Mouse (Mus musculus) layer of hippocampus, adult 6 months (tissue): Measurements from ENCODE around the gene Stmn1. TPM values are rescaled to one million over a fixed set of nuclear protein-coding genes. Genes with fewer than 3 reads are reported as not detected.

ENCODE experiments used
- long read RNA-seq, 2 experiments: library from polyadenylated mRNA; unstranded; transcript quantifications; one replicate each; pipeline ENCODE4 v2.0.0; 2019 to 2020
- microRNA-seq: library from miRNA; unstranded; fragments of <30 nt; microRNA quantifications from one replicate; pipeline ENCODE4 v1.2.0, GENCODE M21; 2020
- polyA plus RNA-seq: library from polyadenylated mRNA; unstranded; fragments of <200 nt; fragmentation: Nextera tagmentation; gene quantifications from 2 replicates; pipeline ENCODE4 v1.2.3, GENCODE M21; 2021

Gene Stmn1
- 302 and 340 TPM in 2 replicates for polyA plus RNA-seq
- long read RNA-seq, experiment 1, transcript Stmn1-203 (4 exons, 967 nt) = minor isoform, 12 of 302 reads
- long read RNA-seq, experiment 1, transcript Stmn1-201 (5 exons, 1,060 nt) = major isoform, 238 of 302 reads
- long read RNA-seq, experiment 1, partial matches to known transcripts = 46 of 302 reads
- long read RNA-seq, experiment 1, other reads (novel, unspliced or antisense) = 6 of 302 reads
- long read RNA-seq, experiment 2, transcript Stmn1-203 (4 exons, 967 nt) = minor isoform, 6 of 142 reads
- long read RNA-seq, experiment 2, transcript Stmn1-201 (5 exons, 1,060 nt) = major isoform, 129 of 142 reads
- long read RNA-seq, experiment 2, partial matches to known transcripts = 3 of 142 reads
- long read RNA-seq, experiment 2, other reads (novel, unspliced or antisense) = 3 of 142 reads

GRCm38 (mm10) chr4:134468215-134468575 is at the start of gene Stmn1:
TSS of gene Stmn1 (plus strand) at chr4:134468320.

GRCm38 (mm10) chr4:134496595-134497210 is 28.6 kb downstream of the Stmn1 start, which contains the start of gene Paqr7:
TSS of gene Paqr7 (plus strand) at chr4:134496697.

GRCm38 (mm10) chr4:134510845-134511411 is 42.8 kb downstream of the Stmn1 start, which contains the start of gene Aunip:
TSS of gene Aunip (plus strand) at chr4:134510999.

Small RNAs within 50 kb of the gene (microRNA-seq; reads per million reads assigned to microRNA genes)
- not detected for gene Gm23634

Other genes with a start within 250 kb of the Stmn1 start
- gene Catsper4, start 240.9 kb upstream of the Stmn1 start, polyA plus RNA-seq = not detected in 2 replicates
- gene Cnksr1, start 229.9 kb upstream of the Stmn1 start, polyA plus RNA-seq = 0.19 TPM in 1 of 2 replicates, not detected in the other
- 0.35 and 0.53 TPM in 2 replicates for gene E130218I03Rik, start 224.7 kb upstream of the Stmn1 start, polyA plus RNA-seq
- 13.4 and 14.4 TPM in 2 replicates for gene Zfp593, start 222.7 kb upstream of the Stmn1 start, polyA plus RNA-seq
- gene Gm30191, start 221.4 kb upstream of the Stmn1 start, polyA plus RNA-seq = 0.33 and 0.40 TPM in 2 replicates
- gene Grrp1, start 214.2 kb upstream of the Stmn1 start, polyA plus RNA-seq = 4.4 and 5.2 TPM in 2 replicates
- 9.1 and 11.3 TPM in 2 replicates for gene Pdik1l, start 180.4 kb upstream of the Stmn1 start, polyA plus RNA-seq
- gene Trim63, start 153.2 kb upstream of the Stmn1 start, polyA plus RNA-seq = not detected in 2 replicates
- gene Slc30a2, start 125.1 kb upstream of the Stmn1 start, polyA plus RNA-seq = 0.45 TPM in 2 replicates
- gene Extl1, start 84.5 kb upstream of the Stmn1 start, polyA plus RNA-seq = 21.7 and 23.6 TPM in 2 replicates
- gene Pafah2, start 72.0 kb upstream of the Stmn1 start, polyA plus RNA-seq = 2.6 and 3.9 TPM in 2 replicates
- 26.5 and 34.1 TPM in 2 replicates for gene Paqr7, start 28.4 kb downstream of the Stmn1 start, polyA plus RNA-seq
- gene Aunip, start 42.7 kb downstream of the Stmn1 start, polyA plus RNA-seq = not detected in 2 replicates
- 101 and 103 TPM in 2 replicates for gene Mtfr1l, start 67.1 kb downstream of the Stmn1 start, polyA plus RNA-seq
- gene Selenon, start 83.8 kb downstream of the Stmn1 start, polyA plus RNA-seq = 1.8 and 2.1 TPM in 2 replicates
- 3.1 and 3.7 TPM in 2 replicates for gene Man1c1, start 236.0 kb downstream of the Stmn1 start, polyA plus RNA-seq